Mouse (Mus musculus) hindbrain, embryonic 12.5 days (tissue): ENCODE measurements around the gene Olfr157. TPM values are rescaled to one million over a fixed set of nuclear protein-coding genes. Genes with fewer than 3 reads are reported as not detected.

Source experiments
- ATAC-seq: fragments of 200-750 bp; cut with Nextera tagmentation; 2 replicates; pipeline ENCODE4 v1.8.0; 2017; ENCODE audit warnings: moderate TSS enrichment; ENCODE audit not compliant: low FRiP score
- H3K27ac ChIP-seq: fragments of 300-500 bp; sonication (generic); 2 replicates; pipeline ENCODE4 v1.5.1; 2016; ENCODE audit warnings: mild to moderate bottlenecking
- H3K27me3 ChIP-seq: fragments of 300-500 bp; sonication (generic); 2 replicates; pipeline ENCODE4 v1.6.1; 2016; ENCODE audit warnings: mild to moderate bottlenecking
- H3K36me3 ChIP-seq: fragments of 300-500 bp; sonication (generic); 2 replicates; pipeline ENCODE4 v1.6.1; 2016; ENCODE audit warnings: mild to moderate bottlenecking
- H3K4me1 ChIP-seq: fragments of 300-500 bp; sonication (generic); 2 replicates; pipeline ENCODE4 v1.6.1; 2016
- H3K4me2 ChIP-seq: fragments of 300-500 bp; sonication (generic); replicated peaks from 2 replicates; pipeline ENCODE4 v1.6.1; 2016; ENCODE audit warnings: mild to moderate bottlenecking
- H3K4me3 ChIP-seq: fragments of 300-500 bp; sonication (generic); 2 replicates; pipeline ENCODE4 v1.5.1; 2016; ENCODE audit warnings: mild to moderate bottlenecking
- H3K9ac ChIP-seq: fragments of 300-500 bp; sonication (generic); 2 replicates; pipeline ENCODE4 v1.6.1; 2016; ENCODE audit warnings: mild to moderate bottlenecking, moderate library complexity
- H3K9me3 ChIP-seq: fragments of 300-500 bp; sonication (generic); replicated peaks from 2 replicates; pipeline ENCODE4 v1.6.1; 2016; ENCODE audit warnings: mild to moderate bottlenecking
- WGBS: fragments of 180-500 bp; shearing (Covaris S2); methylation state at CpG from one replicate; pipeline ENCODE4 v1.1.7; 2016; 5-methylcytosine and 5-hydroxymethylcytosine counted together
- polyA plus RNA-seq: library from polyadenylated mRNA; unstranded; fragments of >200 nt; fragmentation: Nextera tagmentation; extraction: Ambion mirVana; gene quantifications from 2 replicates; pipeline ENCODE4 v1.2.1, GENCODE M21; 2016

Gene Olfr157
- polyA plus RNA-seq = not detected in 2 replicates

DNA sequence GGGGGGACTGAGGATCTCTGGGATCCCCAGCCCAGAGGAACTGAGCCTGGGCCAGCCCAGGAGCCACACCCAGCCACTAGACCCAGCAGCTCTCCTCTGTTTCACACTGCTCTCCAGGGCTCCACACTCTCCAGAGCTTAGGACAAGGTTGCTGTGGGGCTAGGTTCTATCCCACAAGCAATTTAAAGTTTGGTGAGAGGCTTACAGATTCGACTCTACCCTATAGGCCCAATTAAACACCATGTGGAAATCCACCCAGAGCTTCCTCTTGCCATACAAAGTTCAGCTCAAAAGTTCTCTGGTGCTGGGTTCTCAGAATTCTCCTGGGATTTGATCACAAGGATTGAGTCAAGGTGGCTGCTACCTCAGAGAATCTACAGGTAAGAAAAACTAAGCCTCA, at the start of gene Olfr157:
Olfr157 (minus strand) TSS at position 101 of the 400 bp plus-strand sequence.
- ATAC-seq = no peak
- Histone ChIP-seq H3K9me3 (0 out of 2 replicates have a peak, but pooled peaks cover 3% of the 10 kb centered on the region), H3K4me1 (no peaks in the 10 kb centered on the region), H3K27me3 (no peaks in the 10 kb centered on the region), H3K9ac (no peak within 1 kb of the TSS), H3K27ac (no peak within 1 kb of the TSS), H3K4me2 (no peak within 1 kb of the TSS), H3K36me3 (no peaks in the 10 kb centered on the region), H3K4me3 (no peak within 1 kb of the TSS)
- 79% methylated on average over 1 of the region's 1 CpGs for WGBS

GRCm38 (mm10) chr4:43884196-43884595, 44.2 kb upstream of the Olfr157 start:
- H3K36me3 ChIP-seq = no peaks in the 10 kb centered on the region
- peak overlapping the region; percentile 30; the same call in 1 of the 2 replicates for H3K27ac ChIP-seq
- H3K4me2 ChIP-seq = no peak overlapping the region
- H3K9ac ChIP-seq = no peak overlapping the region
- ATAC-seq = no peak
- peaks cover 16% of the 10 kb centered on the region; the same call in 1 of the 2 replicates for H3K4me1 ChIP-seq
- no peaks in the 10 kb centered on the region for H3K27me3 ChIP-seq
- H3K4me3 ChIP-seq = no peak overlapping the region
- 44% methylated on average over 4 of the region's 4 CpGs for WGBS
- no peaks in the 10 kb centered on the region for H3K9me3 ChIP-seq

DNA sequence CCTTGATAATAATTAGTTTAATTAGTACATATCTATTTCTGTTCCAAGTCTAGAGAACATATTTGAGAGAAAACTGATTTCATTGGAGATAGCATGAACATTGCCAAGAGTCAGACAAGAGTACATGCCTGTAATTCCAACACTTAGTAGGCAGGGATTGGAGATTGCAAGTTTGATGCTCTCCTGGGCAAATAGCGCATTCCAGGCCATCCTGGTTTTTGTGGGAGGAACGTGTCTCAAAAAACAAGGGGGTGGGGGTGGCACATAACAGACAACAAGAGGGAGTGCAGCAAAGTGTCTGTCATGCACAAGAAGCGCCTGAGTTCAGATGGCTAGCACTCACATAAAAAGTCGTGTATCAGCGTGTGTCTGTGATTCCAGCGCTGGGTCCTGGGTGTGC, 39.6 kb upstream of the Olfr157 start:
- Histone ChIP-seq H3K36me3 (no peaks in the 10 kb centered on the region), H3K4me1 (peaks cover 31% of the 10 kb centered on the region), H3K9me3 (no peaks in the 10 kb centered on the region), H3K9ac (no peak overlapping the region), H3K4me3 (no peak overlapping the region), H3K4me2 (no peak overlapping the region), H3K27ac (no peak overlapping the region), H3K27me3 (no peaks in the 10 kb centered on the region)
- ATAC-seq = no peak
- 83% methylated on average over 6 of the region's 6 CpGs for WGBS

DNA sequence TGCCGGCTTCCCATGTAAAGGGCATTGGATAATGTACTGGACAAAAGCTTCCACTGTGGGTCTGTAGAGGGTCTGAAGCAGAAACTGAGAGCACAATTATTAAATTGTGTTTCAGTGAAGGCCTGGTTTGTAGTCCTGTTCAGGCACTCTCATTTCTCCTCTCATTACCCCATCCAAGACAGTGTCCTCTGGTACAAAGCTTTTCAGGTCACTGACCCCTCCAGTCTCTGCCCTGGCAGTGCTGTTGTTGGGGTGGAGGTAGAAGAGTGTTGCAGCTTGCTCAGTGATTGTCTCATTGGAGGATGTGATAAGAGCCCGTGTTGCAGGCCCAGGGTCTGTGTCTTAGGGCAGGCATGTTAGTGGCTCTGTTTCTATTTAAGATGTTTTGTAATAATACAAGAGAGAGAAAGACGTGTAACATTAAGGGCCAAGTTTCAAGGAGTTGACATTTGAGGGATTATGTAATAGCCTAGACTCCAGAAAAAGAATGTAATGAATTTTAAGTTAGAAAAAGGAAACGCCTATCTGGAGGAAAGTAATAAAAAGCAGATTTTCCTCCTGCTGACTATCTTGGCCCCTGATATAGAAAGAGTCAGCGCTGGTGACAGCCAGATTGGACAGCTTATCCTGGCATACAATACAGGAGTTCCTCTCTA, 38.2 kb upstream of the Olfr157 start:
- WGBS = 48% methylated on average over 5 of the region's 5 CpGs
- Histone ChIP-seq H3K27ac (0 out of 2 replicates have a peak overlapping the region, but pooled peaks have one; percentile 35), H3K4me1 (peaks cover 24% of the 10 kb centered on the region), H3K4me3 (no peak overlapping the region), H3K27me3 (no peaks in the 10 kb centered on the region), H3K36me3 (no peaks in the 10 kb centered on the region), H3K4me2 (peak overlapping the region; percentile 19; the same call in 1 of the 2 replicates), H3K9me3 (0 out of 2 replicates have a peak, but pooled peaks cover under 1% of the 10 kb centered on the region), H3K9ac (no peak overlapping the region)
- ATAC-seq = no peak

GRCm38 (mm10) chr4:43877230-43877629, 37.2 kb upstream of the Olfr157 start:
- no peaks in the 10 kb centered on the region for H3K27me3 ChIP-seq
- H3K4me3 ChIP-seq = no peak overlapping the region
- H3K4me1 ChIP-seq = peaks cover 24% of the 10 kb centered on the region
- ATAC-seq = no peak
- 97% methylated on average over 1 of the region's 1 CpGs for WGBS
- H3K9me3 ChIP-seq = 0 out of 2 replicates have a peak, but pooled peaks cover 3% of the 10 kb centered on the region
- no peaks in the 10 kb centered on the region for H3K36me3 ChIP-seq
- 0 out of 2 replicates have a peak overlapping the region, but pooled peaks have one; percentile 4 for H3K4me2 ChIP-seq
- no peak overlapping the region for H3K9ac ChIP-seq
- no peak overlapping the region for H3K27ac ChIP-seq

- peak overlapping the region; percentile 84 for H3K9ac ChIP-seq
- ATAC-seq = peak; percentile 76
- peak overlapping the region; percentile 68 for H3K4me2 ChIP-seq
- peaks cover 24% of the 10 kb centered on the region for H3K4me1 ChIP-seq
- H3K27me3 ChIP-seq = no peaks in the 10 kb centered on the region
- 1% methylated on average over 20 of the region's 20 CpGs for WGBS
- 0 out of 2 replicates have a peak, but pooled peaks cover 3% of the 10 kb centered on the region for H3K9me3 ChIP-seq
- peak overlapping the region; percentile 81 for H3K27ac ChIP-seq
- no peaks in the 10 kb centered on the region for H3K36me3 ChIP-seq
- H3K4me3 ChIP-seq = peak overlapping the region; percentile 85
Measured at GRCm38 (mm10) chr4:43875919-43876411, 36.0 kb upstream of the Olfr157 start.

DNA sequence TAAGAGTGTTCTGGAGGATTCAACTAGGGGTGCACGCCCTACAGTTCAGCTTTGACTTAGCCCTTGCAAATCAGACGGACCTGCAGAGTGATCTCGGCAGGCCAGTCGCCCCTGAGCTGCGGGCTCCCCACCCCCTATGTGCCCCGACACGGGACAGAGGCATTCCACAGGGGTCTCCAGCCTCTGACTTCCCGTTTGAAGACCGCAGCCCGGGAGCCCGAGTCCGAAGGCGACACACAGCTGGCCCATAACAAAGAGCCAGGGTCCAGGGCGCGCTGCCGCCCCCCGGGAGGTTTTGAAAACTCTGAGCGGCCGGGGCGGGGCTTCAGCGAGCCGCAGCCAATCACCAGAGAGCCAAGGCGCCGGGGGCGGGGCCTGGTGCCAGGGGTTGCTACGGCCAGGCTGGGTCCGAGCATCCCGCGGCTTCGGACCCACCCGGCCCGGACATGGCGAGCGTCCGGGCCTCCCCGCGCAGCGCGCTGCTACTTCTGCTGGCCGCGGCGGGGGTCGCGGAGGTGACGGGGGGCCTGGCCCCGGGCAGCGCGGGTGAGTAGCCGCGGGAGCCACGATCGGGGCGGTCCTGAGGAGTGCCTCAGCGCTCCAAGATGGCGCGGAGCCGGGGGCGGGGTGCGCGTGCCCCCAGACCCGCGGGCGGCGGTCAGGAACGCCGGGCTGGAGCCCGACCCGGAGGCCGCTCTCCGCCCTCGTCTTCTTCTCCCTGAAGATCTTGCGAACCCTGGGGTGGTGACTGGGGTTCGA, 35.3 kb upstream of the Olfr157 start, which contains the start of gene Reck:
Reck (plus strand) TSS at position 371 of the 759 bp plus-strand sequence.
- H3K4me2 ChIP-seq = peak within 1 kb of the TSS; percentile 68
- H3K27ac ChIP-seq = peak within 1 kb of the TSS; percentile 81
- H3K9me3 ChIP-seq = 0 out of 2 replicates have a peak, but pooled peaks cover 3% of the 10 kb centered on the region
- H3K4me1 ChIP-seq = peaks cover 24% of the 10 kb centered on the region
- peak; percentile 95 for ATAC-seq
- under 1% methylated on average over 72 of the region's 73 CpGs for WGBS
- peak within 1 kb of the TSS; percentile 84 for H3K9ac ChIP-seq
- H3K4me3 ChIP-seq = peak within 1 kb of the TSS; percentile 85
- H3K36me3 ChIP-seq = no peaks in the 10 kb centered on the region
- no peaks in the 10 kb centered on the region for H3K27me3 ChIP-seq

GRCm38 (mm10) chr4:43874501-43874900, 34.5 kb upstream of the Olfr157 start:
- Histone ChIP-seq H3K9me3 (0 out of 2 replicates have a peak, but pooled peaks cover 3% of the 10 kb centered on the region), H3K36me3 (no peaks in the 10 kb centered on the region), H3K4me1 (peaks cover 24% of the 10 kb centered on the region), H3K9ac (no peak overlapping the region), H3K27me3 (no peaks in the 10 kb centered on the region), H3K27ac (no peak overlapping the region), H3K4me3 (peak overlapping the region; percentile 85), H3K4me2 (peak overlapping the region; percentile 68)
- 55% methylated on average over 7 of the region's 7 CpGs for WGBS
- ATAC-seq = no peak

DNA sequence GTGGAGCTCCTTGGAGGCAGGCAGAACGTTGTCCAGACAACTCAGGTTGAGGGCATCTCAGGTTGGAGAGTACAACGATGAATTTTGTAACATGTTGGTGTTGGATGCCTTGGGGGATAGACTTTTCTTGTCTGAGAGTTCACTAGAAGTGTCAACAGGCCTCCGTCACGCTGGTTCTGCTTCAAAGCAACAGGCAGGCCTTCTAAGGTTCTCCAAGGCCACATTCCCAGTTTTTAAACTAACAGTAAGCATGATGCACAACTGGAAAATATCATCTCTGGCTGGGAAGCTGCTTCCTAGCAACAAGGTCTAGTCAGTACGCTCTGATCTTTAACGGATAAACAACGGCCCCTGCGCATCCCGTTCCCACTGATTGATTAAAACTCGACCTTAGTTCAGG, 29.8 kb upstream of the Olfr157 start:
- WGBS = 90% methylated on average over 10 of the region's 10 CpGs
- Histone ChIP-seq H3K4me1 (peaks cover 4% of the 10 kb centered on the region), H3K9ac (no peak overlapping the region), H3K9me3 (0 out of 2 replicates have a peak, but pooled peaks cover 6% of the 10 kb centered on the region), H3K4me2 (no peak overlapping the region), H3K27ac (no peak overlapping the region), H3K4me3 (no peak overlapping the region), H3K36me3 (no peaks in the 10 kb centered on the region), H3K27me3 (no peaks in the 10 kb centered on the region)
- no peak for ATAC-seq

- WGBS = 70% methylated on average over 4 of the region's 4 CpGs
- no peak overlapping the region for H3K4me3 ChIP-seq
- H3K27ac ChIP-seq = no peak overlapping the region
- no peaks in the 10 kb centered on the region for H3K9me3 ChIP-seq
- no peak overlapping the region for H3K9ac ChIP-seq
- ATAC-seq = no peak
- no peaks in the 10 kb centered on the region for H3K36me3 ChIP-seq
- H3K27me3 ChIP-seq = no peaks in the 10 kb centered on the region
- 0 out of 2 replicates have a peak, but pooled peaks cover 3% of the 10 kb centered on the region for H3K4me1 ChIP-seq
- H3K4me2 ChIP-seq = no peak overlapping the region
Measured at GRCm38 (mm10) chr4:43863298-43863697, 23.3 kb upstream of the Olfr157 start.

GRCm38 (mm10) chr4:43860744-43861519, 20.9 kb upstream of the Olfr157 start:
- H3K27ac ChIP-seq = no peak overlapping the region
- no peak overlapping the region for H3K4me2 ChIP-seq
- H3K4me3 ChIP-seq = no peak overlapping the region
- H3K9ac ChIP-seq = no peak overlapping the region
- ATAC-seq = no peak
- H3K4me1 ChIP-seq = 0 out of 2 replicates have a peak, but pooled peaks cover 3% of the 10 kb centered on the region
- no peaks in the 10 kb centered on the region for H3K36me3 ChIP-seq
- no peaks in the 10 kb centered on the region for H3K27me3 ChIP-seq
- no peaks in the 10 kb centered on the region for H3K9me3 ChIP-seq
- 18% methylated on average over 14 of the region's 14 CpGs for WGBS
